Mouse (Mus musculus) hindbrain, embryonic 16.5 days (tissue): Measurements from ENCODE around the gene Add3. TPM values are rescaled to one million over a fixed set of nuclear protein-coding genes. Genes with fewer than 3 reads are reported as not detected.
A peak's percentile ranks its signal among the peaks of the same experiment; 100 is the strongest.

Source experiments
- ATAC-seq: fragments of 200-750 bp; cut with Nextera tagmentation; 2 replicates; pipeline ENCODE4 v1.8.0; 2017; ENCODE audit warnings: moderate TSS enrichment, moderate library complexity
- H3K27ac ChIP-seq: fragments of 300-500 bp; sonication (generic); 2 replicates; pipeline ENCODE4 v1.5.1; 2014; ENCODE audit warnings: low read depth, mild to moderate bottlenecking, control low read depth, low read length, moderate library complexity
- H3K27me3 ChIP-seq: fragments of 300-500 bp; sonication (generic); replicated peaks from 2 replicates; pipeline ENCODE4 v1.6.1; 2014; ENCODE audit warnings: low read length; ENCODE audit not compliant: control insufficient read depth, insufficient read depth
- H3K36me3 ChIP-seq: fragments of 300-500 bp; sonication (generic); 2 replicates; pipeline ENCODE4 v1.6.1; 2014; ENCODE audit warnings: mild to moderate bottlenecking, low read length, moderate library complexity, mixed read lengths; ENCODE audit not compliant: control insufficient read depth, insufficient read depth
- H3K4me1 ChIP-seq: fragments of 300-500 bp; sonication (generic); 2 replicates; pipeline ENCODE4 v1.6.1; 2014; ENCODE audit warnings: low read depth, low read length; ENCODE audit not compliant: control insufficient read depth, insufficient read depth
- H3K4me2 ChIP-seq: fragments of 300-500 bp; sonication (generic); 2 replicates; pipeline ENCODE4 v1.6.1; 2014; ENCODE audit warnings: mild to moderate bottlenecking, low read length, control low read depth, moderate library complexity
- H3K4me3 ChIP-seq: fragments of 300-500 bp; sonication (generic); 2 replicates; pipeline ENCODE4 v1.5.1; 2014; ENCODE audit warnings: mild to moderate bottlenecking, low read length, control low read depth, moderate library complexity
- H3K9ac ChIP-seq: fragments of 300-500 bp; sonication (generic); 2 replicates; pipeline ENCODE4 v1.6.1; 2014; ENCODE audit warnings: low read depth, mild to moderate bottlenecking, control low read depth, low read length, moderate library complexity
- H3K9me3 ChIP-seq: fragments of 300-500 bp; sonication (generic); 2 replicates; pipeline ENCODE4 v1.6.1; 2014; ENCODE audit warnings: mild to moderate bottlenecking, low read length, moderate library complexity; ENCODE audit not compliant: control insufficient read depth
- WGBS: fragments of 180-500 bp; shearing (Covaris S2); extraction: QIAGEN DNeasy Blood & Tissue Kit; methylation state at CpG from one replicate; pipeline ENCODE4 v1.1.7; 2014; 5-methylcytosine and 5-hydroxymethylcytosine counted together
- polyA plus RNA-seq: library from polyadenylated mRNA; unstranded; fragments of >200 nt; fragmentation: Nextera tagmentation; extraction: Ambion mirVana; gene quantifications from 2 replicates; pipeline ENCODE4 v1.2.1, GENCODE M21; 2015

The Add3 gene
- polyA plus RNA-seq, 1 experiment from 2014 or later: 51.6 TPM

DNA sequence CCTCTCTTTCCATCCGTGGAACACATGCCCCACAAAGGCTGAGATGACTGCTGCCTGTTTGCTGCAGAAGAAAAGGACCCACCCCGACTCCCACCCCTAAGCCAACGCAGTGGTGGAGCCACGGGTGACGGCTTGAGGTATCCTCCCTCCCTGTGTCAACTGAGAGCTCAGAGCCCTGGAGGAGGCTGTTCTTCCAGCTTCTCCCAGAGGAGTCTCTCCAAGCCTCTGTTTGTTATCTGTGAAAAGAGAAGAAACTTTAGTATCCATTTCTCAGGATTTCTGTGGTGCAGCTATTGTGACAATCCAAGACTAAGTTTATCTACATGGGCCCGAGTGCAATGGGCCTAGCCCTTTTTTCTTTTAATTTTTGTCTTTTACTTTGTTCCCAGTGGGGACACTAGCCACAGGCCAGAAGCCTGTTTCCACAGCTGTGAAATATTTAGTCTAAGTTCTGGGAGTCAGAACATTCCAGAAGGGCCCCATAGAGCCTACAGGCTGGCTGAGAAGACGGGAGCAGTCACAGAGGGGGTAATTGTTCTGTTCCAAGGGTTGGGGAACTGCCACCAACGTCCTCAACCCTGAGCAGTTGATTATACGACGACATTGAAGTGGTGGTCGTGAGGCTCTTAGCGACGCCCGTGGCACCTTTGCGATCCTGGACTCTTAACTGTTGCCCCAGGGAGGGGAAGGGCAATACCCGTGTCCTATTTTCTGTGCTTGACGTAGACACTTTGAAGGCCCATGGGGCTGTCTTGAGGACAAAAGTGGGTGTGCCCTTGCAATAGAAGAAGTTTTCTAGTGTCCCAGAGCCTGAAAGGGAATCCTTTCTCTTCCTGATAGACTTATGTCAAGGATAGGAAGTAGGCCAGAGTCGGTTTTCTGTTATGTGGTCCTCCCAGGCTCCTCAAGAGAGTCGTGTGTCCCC, 138.5 kb downstream of the Add3 start:
- 71% methylated on average over 19 of the region's 19 CpGs for WGBS
- no peaks in the 10 kb centered on the region for H3K9me3 ChIP-seq
- no peak for ATAC-seq
- H3K27me3 ChIP-seq: no peaks in the 10 kb centered on the region
- H3K4me1 ChIP-seq: no peaks in the 10 kb centered on the region
- H3K27ac ChIP-seq: no peak overlapping the region
- no peaks in the 10 kb centered on the region for H3K36me3 ChIP-seq
- H3K4me2 ChIP-seq: no peak overlapping the region
- no peak overlapping the region for H3K4me3 ChIP-seq
- no peak overlapping the region for H3K9ac ChIP-seq

DNA sequence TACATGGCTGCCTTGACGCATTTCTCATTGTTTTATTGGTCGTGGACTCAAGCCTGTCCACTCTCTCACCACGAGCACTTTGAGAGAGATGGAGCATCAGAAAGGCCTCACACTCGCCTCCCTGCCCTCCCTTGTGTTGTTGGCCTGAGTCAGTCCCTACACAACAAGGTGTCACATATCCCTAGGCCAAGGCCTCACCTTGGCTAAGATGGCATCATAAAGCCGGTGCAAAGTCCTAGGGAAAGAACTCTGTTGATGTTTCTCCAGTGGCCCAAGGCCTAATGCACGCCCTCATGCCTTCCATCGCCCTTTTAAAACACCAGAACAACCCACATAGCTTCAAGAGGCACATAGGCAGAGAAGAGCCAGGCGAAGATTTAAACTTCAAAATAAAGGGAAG, 140.0 kb downstream of the Add3 start:
- Histone ChIP-seq H3K4me1 (peaks cover 12% of the 10 kb centered on the region), H3K4me3 (no peak overlapping the region), H3K9me3 (no peaks in the 10 kb centered on the region), H3K27me3 (no peaks in the 10 kb centered on the region), H3K4me2 (no peak overlapping the region), H3K9ac (no peak overlapping the region), H3K27ac (no peak overlapping the region), H3K36me3 (no peaks in the 10 kb centered on the region)
- no peak for ATAC-seq
- 91% methylated on average over 8 of the region's 8 CpGs for WGBS

DNA sequence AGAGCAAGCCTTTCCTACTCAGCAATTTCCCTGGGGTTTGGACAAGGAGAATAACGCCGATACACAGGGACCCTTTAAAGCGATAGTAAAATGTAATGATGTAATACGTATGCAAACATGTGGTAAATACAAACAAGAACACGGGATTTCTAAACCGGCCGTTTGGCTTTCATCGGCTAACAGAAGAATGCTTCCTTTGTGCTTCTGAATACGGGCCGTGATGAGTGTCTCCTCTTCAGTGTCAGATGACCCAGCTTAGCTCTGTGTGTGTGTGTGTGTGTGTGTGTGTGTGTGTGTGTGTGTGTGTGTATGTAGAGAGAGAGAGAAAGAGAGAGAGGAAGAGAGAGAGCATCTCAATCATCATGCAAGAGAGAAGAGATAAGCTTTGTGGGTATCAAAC, 142.3 kb downstream of the Add3 start:
- Histone ChIP-seq H3K9me3 (no peaks in the 10 kb centered on the region), H3K36me3 (no peaks in the 10 kb centered on the region), H3K4me2 (peak overlapping the region; percentile 14; the same call in 1 of the 2 replicates), H3K4me1 (peaks cover 12% of the 10 kb centered on the region), H3K27me3 (no peaks in the 10 kb centered on the region), H3K9ac (no peak overlapping the region), H3K27ac (no peak overlapping the region), H3K4me3 (no peak overlapping the region)
- ATAC-seq: no peak
- WGBS: 48% methylated on average over 10 of the region's 10 CpGs

DNA sequence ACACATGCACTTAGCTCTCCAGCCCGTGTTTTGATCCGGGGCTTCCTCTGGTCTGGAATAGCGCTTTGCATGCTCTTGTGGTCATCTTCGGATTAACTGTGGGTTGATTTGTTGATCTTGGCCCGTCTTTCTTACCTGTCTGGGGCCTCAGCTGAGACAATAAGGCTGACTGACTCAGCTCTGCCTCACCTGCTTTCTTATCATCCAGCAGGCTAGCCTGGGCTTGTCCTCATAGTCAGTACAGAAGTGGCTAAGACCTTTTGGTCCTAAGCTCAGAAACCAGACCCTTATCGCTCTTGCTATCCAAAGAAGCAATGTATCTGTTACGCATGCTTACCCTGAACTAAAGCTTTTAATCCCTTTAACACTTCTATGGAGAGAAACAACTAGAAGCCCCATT, 143.5 kb downstream of the Add3 start:
- no peak overlapping the region for H3K27ac ChIP-seq
- no peak overlapping the region for H3K4me2 ChIP-seq
- 93% methylated on average over 7 of the region's 7 CpGs for WGBS
- no peak overlapping the region for H3K4me3 ChIP-seq
- no peak overlapping the region for H3K9ac ChIP-seq
- H3K9me3 ChIP-seq: no peaks in the 10 kb centered on the region
- H3K27me3 ChIP-seq: no peaks in the 10 kb centered on the region
- no peak for ATAC-seq
- H3K36me3 ChIP-seq: no peaks in the 10 kb centered on the region
- H3K4me1 ChIP-seq: peaks cover 12% of the 10 kb centered on the region

DNA sequence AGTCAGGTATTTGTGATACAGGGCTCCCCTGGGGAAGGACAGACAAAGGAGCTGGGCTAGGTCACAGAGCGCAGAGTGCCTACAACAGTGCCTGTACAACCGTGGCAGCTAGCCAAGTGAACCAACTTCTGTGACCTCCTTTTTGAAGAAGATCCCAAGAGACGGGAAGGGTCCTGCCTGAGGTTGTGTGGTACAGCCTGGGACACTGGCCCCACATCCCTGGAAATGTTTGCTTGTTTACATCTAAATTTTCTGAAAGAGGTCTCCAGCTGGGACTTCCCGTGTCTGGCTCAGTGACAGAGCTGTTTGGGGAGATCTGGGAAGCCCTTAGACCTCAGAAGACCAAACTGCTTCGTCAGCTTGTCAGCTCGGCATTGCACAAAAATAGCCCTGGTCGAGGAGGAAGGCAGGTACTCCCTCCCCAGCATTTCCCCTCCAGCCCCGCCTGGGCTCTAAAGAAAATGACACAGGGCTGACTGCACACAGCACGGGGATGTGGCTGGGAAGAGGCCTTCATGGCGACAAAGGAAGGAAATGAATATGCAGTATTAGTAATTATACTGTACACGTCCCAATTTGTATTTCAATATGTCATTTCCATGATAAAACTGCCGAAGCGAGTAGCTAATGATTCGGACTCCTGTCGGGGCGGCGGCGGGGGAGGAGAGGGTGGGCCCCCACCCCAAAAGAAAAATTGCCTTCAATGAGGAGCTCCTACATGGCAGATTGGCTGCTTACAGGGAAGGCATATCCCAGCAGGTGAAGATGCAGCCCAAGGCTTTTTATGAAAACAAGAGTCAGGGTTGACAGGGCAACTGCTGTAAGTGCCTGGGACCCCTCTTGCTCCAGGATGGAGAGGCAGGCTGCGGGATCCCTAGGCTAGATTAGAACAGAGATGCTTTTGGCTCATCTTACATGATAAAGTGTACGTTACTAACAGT, 144.3 kb downstream of the Add3 start:
- WGBS: 15% methylated on average over 20 of the region's 20 CpGs
- Histone ChIP-seq H3K27ac (peak overlapping the region; percentile 18), H3K36me3 (no peaks in the 10 kb centered on the region), H3K9ac (peak overlapping the region; percentile 46), H3K4me1 (peaks cover 12% of the 10 kb centered on the region), H3K4me2 (peak overlapping the region; percentile 29), H3K4me3 (no peak overlapping the region), H3K9me3 (no peaks in the 10 kb centered on the region), H3K27me3 (no peaks in the 10 kb centered on the region)
- peak; percentile 72 for ATAC-seq

DNA sequence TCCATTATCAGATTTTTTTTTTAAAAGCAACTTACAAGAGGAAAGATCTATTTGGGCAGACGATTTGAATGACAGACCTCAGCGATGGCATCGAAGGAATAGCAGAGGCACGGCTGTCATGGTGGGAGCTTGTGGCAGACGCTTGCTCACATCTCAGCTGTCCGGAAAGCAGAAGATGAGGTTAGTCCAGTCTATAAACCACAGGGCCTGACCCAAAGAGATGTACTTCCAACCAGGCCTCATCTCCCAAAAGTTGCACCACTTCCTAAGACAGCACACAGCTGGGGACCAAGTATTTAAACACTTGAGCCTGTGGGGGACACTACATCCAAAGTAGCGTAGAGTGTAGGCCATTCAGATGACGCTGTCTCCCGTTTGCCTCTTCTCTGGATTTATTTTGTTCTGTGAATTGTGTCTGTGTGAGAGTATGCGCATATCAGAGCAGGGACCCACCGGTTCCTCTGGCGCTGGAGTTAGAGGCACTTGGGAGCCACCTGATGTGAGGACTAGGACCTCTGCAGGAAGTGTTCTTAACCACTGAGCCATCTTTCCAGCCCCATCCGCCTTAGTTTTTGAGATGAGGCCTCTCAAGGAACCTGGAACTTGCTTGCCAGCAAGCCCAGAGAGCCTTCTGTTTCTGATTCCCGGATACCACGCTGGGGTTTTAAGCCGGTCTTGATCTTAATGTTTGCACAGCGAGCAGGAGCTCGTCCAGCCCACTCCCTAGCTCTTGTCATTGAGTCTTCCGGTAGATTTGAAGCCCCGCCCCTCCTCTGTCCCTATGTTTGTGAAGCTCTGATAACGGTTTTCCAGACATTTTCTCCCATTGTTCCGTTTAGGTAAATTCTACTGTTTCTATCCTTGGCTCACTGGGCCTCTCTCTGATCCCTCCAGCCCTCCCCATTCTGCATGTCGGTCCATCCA, 156.3 kb downstream of the Add3 start:
- H3K4me3 ChIP-seq: no peak overlapping the region
- H3K27ac ChIP-seq: no peak overlapping the region
- H3K9ac ChIP-seq: no peak overlapping the region
- H3K27me3 ChIP-seq: no peaks in the 10 kb centered on the region
- no peaks in the 10 kb centered on the region for H3K9me3 ChIP-seq
- no peaks in the 10 kb centered on the region for H3K4me1 ChIP-seq
- no peak for ATAC-seq
- 74% methylated on average over 23 of the region's 23 CpGs for WGBS
- H3K4me2 ChIP-seq: no peak overlapping the region
- H3K36me3 ChIP-seq: no peaks in the 10 kb centered on the region

Other genes starting within 250 kb of the Add3 start
- 118 and 129 TPM in 2 replicates for gene Xpnpep1, start 100.2 kb upstream of the Add3 start, polyA plus RNA-seq
- gene Mxi1, start 170.1 kb downstream of the Add3 start, polyA plus RNA-seq: 18.9 and 27.8 TPM in 2 replicates
- gene Gm10197, start 231.3 kb downstream of the Add3 start, polyA plus RNA-seq: not detected in 2 replicates